Mouse (Mus musculus): ENCODE data around the gene Prickle1.

The Prickle1 gene

DNA sequence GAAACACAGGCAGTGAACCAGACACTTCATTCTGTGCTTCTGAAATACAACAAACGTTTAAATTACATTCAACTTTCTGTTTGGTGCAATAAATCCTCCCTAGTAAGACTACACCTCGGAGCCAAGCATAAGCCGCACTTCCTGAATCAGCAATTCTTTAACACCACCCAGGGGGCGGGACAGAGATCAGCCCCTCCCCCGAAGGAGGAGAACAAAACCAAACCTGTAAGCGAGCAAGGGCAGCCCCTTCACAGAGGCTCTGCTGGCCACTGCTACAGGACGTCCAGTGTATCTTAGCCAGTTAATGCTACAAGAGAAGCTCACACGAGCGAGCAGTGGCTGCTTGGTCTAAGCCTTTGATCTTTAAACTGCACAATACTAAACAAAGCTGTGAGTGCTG, 43.5 kb downstream of the Prickle1 start:
- DNase-seq (ENCODE audit: low spot score) = peak; percentile 53

- no peak for DNase-seq (ENCODE audit: low spot score)
Measured at GRCm38 (mm10) chr15:93548297-93548696, 47.4 kb downstream of the Prickle1 start.

GRCm38 (mm10) chr15:93539415-93539814, 56.3 kb downstream of the Prickle1 start:
- no peak for DNase-seq (ENCODE audit: low spot score)

DNA sequence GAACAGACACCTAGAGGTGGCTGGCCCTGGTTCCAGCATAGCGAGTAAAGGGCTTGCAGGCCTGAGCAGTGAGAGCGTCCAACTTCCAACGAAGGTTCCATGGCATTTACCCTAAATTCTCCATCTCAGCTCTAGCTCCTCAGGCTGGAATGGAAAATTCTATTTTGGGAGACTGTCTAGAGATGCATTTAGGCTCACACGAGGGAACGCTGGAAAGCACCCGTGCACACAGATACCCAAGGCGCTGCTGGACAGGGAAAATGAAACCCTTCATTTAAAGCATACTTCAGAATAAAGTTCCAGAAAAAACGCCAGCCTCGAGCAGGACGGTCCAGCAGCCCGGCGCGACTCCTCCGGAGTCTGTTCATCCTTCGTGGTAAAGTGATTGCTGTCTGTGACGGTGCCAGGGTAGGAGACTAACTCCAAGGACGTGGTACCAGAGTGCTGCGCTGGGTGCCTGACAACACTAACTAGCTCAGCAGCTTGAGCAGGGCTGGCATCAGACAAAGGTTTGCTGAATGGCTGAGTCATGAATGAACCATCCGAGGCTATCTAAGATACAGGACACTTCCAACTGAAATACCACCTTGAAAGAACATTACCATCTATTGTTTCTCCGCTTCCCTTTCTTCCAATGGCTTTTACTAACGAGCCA, 57.0 kb downstream of the Prickle1 start:
- no peak for DNase-seq (ENCODE audit: low spot score)

- DNase-seq (ENCODE audit: low spot score) = no peak
Measured at GRCm38 (mm10) chr15:93537745-93538144, 57.9 kb downstream of the Prickle1 start.

DNA sequence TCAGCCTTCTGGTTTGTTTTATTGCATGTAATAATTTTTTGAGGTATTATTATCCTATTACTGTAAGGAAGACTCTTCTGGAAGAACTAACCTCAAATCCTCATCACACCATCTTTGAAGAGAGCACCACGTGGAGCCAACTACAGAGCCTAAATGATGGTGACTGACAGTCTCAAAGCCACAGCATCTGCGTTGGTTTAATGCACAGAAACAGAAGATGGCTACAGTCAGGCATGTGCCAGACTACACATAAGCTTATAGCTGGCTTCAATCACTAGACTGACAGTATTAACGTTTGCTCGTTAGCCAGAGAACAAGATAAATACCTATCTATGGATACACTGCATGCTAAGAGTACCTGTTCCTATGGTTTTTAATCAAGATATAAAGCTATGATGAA, 59.5 kb downstream of the Prickle1 start:
- DNase-seq (ENCODE audit: low spot score) = no peak

GRCm38 (mm10) chr15:93530703-93531032, 65.0 kb downstream of the Prickle1 start:
- DNase-seq (ENCODE audit: low spot score) = no peak

DNA sequence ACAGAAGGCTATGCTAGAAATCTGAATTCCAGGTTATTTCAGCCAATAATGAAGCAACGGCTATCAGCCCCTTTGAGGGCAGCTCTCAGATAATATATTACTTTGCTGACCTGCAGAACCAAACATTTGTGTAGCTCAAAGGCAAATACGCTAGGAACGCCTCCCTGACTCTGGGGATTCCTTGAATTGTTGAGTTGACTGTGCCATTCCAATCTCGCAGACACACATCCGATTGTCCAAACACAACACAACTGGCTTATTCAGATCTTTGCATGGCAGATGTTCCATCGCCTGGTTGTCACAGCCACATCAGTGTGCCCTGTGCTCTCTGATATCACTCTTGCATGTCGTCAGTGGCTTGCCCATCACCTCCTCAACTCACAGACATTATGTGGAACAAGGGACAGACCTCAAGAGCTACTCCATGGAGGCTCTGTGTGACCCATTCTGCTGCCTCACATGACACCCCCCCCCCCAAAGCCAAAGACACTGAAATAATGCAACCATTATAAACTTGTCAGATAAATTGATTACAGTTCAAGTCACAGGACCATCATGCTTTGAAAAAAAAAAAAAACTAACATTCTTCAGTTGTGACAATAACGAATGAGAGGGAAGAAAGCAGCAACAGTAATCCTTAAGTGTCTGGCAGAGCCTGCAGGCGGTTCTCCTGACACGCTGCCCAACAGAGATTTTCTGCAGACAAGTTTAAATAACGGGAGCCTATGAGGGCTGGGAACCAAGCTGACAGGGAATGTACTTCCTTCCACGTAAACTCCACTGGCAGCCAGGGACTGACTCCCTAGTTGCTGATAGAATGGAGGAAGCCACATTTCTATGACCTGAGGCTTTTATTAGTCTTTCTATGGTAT, 65.6 kb downstream of the Prickle1 start:
- no peak for DNase-seq (ENCODE audit: low spot score)

DNA sequence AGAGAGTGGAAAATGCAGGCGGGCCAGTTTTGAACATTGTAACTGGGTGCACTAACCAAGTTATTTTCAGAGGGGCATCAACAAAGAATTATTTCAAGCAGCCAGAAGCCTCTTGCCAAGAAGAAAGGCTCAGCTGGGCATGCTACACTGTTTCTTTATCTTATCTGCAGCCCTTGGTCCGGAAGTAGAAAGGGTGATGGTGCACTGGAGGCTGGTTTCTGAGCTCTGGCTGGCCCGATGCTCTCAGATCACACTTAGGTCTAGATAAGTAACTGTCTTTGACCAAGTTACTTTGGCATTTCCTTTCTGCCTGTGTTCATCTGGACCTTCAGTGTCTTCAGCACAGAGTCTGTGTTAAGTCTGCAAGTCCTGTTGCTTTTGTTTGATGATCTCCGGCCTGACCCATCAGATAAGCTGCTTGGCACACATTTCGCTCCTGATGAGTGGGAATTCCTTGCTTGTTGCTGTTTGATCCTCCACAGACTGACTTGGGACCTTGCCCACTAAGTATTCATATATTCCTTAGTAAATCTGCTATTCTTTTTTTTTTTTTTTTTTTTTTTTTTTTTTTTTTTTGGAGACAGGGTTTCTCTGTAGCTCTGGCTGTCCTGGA, 70.3 kb downstream of the Prickle1 start:
- no peak for DNase-seq (ENCODE audit: low spot score)

DNA sequence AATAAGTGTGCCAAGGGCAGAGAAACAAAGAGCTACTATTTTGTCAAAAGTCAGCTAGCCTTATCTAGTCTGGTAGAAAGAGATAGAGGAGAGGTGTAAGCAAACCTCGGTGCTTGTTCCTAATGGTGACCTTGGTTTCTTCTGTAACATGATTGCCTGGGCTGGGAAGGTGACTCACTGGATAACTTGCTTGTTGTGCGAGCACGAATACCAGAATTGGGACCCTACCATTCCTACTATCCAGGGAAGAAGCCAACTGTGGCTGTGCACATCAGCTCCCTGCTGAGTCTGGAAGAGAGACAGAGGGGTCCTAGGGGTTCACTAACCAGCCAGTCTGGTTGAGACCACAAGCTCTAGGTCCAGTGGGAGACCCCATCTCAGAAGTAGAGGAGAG, 73.9 kb downstream of the Prickle1 start:
- DNase-seq (ENCODE audit: low spot score) = no peak

DNA sequence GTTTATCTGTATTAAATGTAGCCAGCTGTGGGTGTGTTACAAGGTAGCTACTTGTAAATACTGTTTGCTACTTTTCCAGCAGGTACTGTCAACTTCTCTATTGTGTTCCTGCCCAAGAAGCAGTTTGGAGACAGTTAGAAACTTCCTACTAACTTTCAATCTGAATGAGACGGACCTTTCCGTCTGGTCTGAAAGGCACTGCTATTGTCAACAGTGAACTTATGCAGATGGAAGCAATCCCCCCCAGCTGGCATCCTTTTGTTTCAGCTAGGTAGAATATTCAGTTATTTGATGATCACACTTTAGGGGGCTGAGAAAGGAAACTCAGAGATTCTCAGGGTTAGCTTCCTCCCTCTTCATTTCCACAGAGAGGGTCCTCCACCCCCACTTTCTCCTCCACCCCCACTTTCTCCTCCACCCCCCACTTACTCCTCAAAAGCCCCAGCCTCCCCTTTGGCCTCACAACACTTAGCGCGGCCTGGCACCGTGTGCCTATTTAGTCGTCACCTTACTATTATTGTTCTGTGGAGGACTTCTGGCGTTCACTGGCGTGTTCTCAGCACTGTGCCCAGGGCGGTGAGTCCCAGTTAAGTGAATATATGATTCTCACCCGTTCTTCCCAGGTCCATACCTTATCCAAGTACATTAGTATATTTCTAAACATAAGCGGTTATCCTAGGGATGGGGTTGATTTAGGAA, 74.5 kb downstream of the Prickle1 start:
- DNase-seq (ENCODE audit: low spot score) = no peak

DNA sequence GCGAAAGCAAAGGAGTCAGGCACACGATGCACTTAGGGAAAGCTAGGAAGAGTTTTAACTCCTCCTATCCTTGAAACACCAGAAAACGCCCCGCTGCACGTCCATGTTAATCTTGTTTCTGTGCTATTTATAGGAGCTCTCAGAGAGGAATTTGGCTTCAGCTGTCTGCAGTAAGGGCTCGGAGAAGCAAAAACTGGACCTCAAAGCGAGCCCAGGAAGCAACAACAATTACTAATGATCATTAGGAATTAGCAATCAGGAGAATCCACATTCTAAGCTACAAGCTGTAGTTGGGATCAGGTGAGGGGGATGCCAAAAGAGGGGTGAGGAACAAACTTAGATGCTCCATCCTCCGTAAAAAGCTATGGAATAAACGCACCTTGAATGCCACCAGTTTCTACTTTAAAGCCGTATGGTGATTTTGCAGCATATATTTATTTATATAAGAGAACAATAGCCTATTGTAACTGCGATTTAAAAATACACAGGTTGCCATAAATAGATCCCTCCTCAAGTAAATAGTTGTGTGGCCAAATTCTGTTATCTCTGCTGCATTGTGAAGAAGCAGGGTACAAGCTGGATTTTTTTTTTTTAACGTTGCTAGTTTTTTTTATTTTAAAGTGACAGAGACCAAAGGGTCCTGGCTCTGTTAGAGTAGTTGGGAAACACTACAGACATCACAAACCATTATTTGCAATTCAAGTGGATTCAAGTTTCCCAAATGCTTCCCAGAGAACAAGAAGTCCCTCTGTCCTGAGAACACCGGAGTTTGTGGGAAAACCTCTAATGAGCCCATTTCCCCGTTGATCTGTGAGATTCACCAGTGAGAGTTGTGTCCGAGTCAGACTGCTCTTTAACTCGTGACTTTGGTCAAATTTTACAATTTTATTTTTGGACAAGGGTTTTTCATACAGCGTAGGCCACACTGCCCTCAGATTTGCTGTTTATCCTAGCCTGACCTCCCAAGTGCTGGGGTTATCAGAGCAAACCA, 75.6 kb downstream of the Prickle1 start:
- DNase-seq (ENCODE audit: low spot score) = no peak

DNA sequence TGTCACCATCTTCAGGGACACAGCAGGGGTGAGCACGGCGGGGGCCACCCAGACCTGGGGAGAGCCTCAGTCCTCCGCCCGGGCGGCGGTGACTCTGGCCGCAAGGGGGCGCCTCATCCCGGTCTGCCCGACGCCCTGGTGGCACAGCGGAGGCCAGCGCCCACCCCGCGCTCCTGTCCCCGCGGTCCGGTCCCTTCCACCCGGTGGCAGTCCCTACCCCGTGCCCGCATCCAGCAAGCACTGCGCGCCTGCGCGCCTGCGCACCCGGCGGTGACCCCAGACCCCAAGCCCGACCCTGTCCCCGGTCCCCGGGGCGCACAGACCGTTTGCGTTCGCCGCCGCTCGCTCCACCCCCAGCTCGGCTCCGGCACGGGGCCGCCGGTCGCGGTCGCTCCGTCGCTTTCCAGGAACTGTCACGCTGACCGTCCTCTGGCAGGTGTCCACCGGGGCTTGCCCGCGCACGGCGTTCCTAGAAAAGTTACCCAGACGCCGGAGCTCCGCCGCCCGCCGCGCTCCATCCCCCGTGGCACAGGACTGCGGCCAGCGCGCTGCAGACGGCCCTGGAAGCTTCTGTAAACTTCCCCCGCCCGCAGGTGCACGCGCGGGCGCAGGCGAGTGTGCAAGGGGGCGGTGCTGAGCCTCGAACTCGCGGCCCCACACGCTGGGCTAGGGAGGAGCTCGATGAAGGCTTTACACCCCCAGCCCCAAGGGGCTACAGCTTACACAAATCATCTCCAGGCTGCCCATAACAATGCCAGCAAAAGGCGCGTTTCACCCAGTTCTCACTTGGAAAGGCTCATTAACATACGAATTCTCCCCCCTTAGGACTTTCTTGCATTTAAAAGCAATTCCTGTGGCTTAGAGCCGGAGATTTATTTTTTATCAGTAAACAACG, 76.5 kb downstream of the Prickle1 start:
- DNase-seq (ENCODE audit: low spot score) = peak; percentile 86

- DNase-seq (ENCODE audit: low spot score) = no peak
Measured at GRCm38 (mm10) chr15:93518143-93518902, 77.4 kb downstream of the Prickle1 start.

DNA sequence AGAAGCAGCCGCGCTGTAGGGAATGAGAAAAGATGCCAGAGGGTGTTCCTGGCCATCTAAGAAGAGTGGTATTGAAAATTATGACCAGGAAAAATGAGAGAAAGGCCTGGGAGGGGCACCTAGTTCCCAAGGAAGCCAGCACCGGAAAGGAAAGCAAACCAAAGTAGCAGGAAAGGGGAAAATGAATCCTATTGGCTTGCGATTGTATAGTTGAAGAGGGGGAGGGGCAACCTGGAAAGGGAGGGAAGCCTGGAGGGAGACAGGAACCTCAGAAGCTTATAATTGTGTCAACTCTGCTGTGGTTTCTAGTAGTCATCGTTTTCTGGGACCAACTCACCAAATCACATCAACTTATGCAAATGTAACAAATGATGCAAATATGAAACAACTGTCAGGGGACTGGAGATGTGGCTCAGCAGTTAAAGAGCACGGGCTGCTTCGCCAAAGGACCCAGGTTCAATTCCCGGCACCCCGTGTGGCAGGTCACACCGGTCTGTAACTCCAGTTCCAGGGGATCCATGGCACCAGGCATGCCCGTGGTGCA, 78.6 kb downstream of the Prickle1 start:
- DNase-seq (ENCODE audit: low spot score) = no peak

- DNase-seq (ENCODE audit: low spot score) = no peak
Measured at GRCm38 (mm10) chr15:93515316-93515715, 80.4 kb downstream of the Prickle1 start.

- DNase-seq (ENCODE audit: low spot score) = no peak
Measured at GRCm38 (mm10) chr15:93513939-93514341, 81.8 kb downstream of the Prickle1 start.

DNA sequence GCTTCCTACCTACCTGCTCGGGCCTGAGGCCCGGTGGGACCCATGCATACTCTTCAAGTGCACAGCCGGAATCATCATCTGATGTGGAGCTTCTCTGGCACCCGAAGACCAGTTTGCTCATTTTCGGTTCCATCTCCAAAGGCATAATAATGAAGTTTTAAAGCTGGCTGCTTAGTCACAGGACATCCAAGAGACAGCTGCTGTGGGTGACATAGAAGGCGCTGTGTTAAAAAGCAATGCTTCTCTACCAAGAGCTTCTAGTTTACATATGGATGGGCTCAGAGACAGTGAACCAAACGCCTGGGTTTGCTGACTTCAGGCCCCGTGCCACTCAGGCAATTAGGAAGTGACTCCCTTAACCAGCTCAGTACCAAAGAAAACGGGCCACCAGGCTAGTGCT, 83.3 kb downstream of the Prickle1 start:
- no peak for DNase-seq (ENCODE audit: low spot score)

- peak; percentile 45 for DNase-seq (ENCODE audit: low spot score)
Measured at GRCm38 (mm10) chr15:93510690-93511336, 84.9 kb downstream of the Prickle1 start.
